Mouse (Mus musculus) cerebellum, adult 2 months (tissue): ENCODE results near the gene Rassf4.

Experiments used
- CTCF ChIP-seq: fragments of 200-500 bp; IDR thresholded peaks from 2 replicates; pipeline ENCODE4 v1.5.1; 2011; ENCODE audit warnings: low read depth, mild to moderate bottlenecking, control low read depth, low read length, moderate library complexity, borderline replicate concordance; ENCODE audit not compliant: insufficient read depth
- POLR2A ChIP-seq: fragments of 200-500 bp; IDR thresholded peaks from 2 replicates; pipeline ENCODE4 v1.6.1; 2011; ENCODE audit warnings: low read length, control low read depth, borderline replicate concordance; ENCODE audit not compliant: insufficient read depth

GRCm38 (mm10) chr6:116664830-116665229 is 8.9 kb downstream of the Rassf4 start:
- TF ChIP-seq CTCF = no peak
- TF ChIP-seq POLR2A = no peak
